Mouse (Mus musculus) heart, adult 2 months (tissue): ENCODE measurements around the gene Supt4a.

ENCODE experiments used
- CTCF ChIP-seq: fragments of 200-600 bp; IDR thresholded peaks from 2 replicates; pipeline ENCODE4 v1.8.1; 2022; ENCODE audit warnings: antibody characterized with exemption, mild to moderate bottlenecking, moderate library complexity
- POLR2A ChIP-seq: fragments of 200-500 bp; IDR thresholded peaks from 2 replicates; pipeline ENCODE4 v1.6.1; 2011; ENCODE audit warnings: mild to moderate bottlenecking, low read depth, low read length, control low read depth; ENCODE audit not compliant: insufficient read depth

- TF ChIP-seq POLR2A (no peak), CTCF (no peak)
Observed at GRCm38 (mm10) chr11:87727471-87727870, 9.9 kb upstream of the Supt4a start.
